In genomic region chr11:16917512-16917911, GRCm38 (mm10) we compare ENCODE assay signal across 33 mouse cellular contexts.
"Had no signal": no experiment of that assay in that cellular context is flagged by ENCODE, and none has a peak within 500 bp of the region (broad histone marks: within the 10 kb centered on the region; RNA-seq: fewer than 3 reads in every experiment).

No protein-coding gene starts in this region.

- H3K36me3 ChIP-seq: heart, embryonic 10.5 days; heart, embryonic 12.5 days; heart, embryonic 13.5 days; heart, embryonic 15.5 days; hindbrain, embryonic 12.5 days; hindbrain, embryonic 13.5 days; hindbrain, embryonic 15.5 days; intestine, embryonic 15.5 days; kidney, embryonic 15.5 days had no signal

- H3K4me1 ChIP-seq: heart, embryonic 10.5 days; heart, embryonic 12.5 days; heart, embryonic 15.5 days; hindbrain, embryonic 12.5 days; hindbrain, embryonic 13.5 days; hindbrain, embryonic 15.5 days; intestine, embryonic 15.5 days; kidney, embryonic 15.5 days had no signal

- H3K27ac ChIP-seq: heart, embryonic 10.5 days; heart, embryonic 13.5 days; heart, embryonic 15.5 days; hindbrain, embryonic 12.5 days; hindbrain, embryonic 13.5 days; hindbrain, embryonic 14.5 days; hindbrain, embryonic 15.5 days; hindbrain, postnatal 0 days; intestine, embryonic 15.5 days; kidney, embryonic 15.5 days; kidney, postnatal 0 days; layer of hippocampus, adult 2 months had no signal

- DNase-seq: heart, postnatal 10 days; heart, postnatal 14 days; heart, postnatal 36 days; heart, postnatal 4 days; kidney, adult 11 months; kidney, adult 18-20 months; kidney, adult 2 months; kidney, adult 8-10 months; kidney, adult 9 months; kidney, postnatal 10 days; kidney, postnatal 14 days; kidney, postnatal 25 days; kidney, postnatal 36 days; kidney, postnatal 4 days; layer of hippocampus, adult 9-11 months; layer of hippocampus, postnatal 36 days had no signal

- ATAC-seq: hindbrain, embryonic 16.5 days; hindbrain, postnatal 0 days; inflammation-experienced regulatory T-cells, adult 6 months; intestine, embryonic 15.5 days; intestine, embryonic 16.5 days; intestine, postnatal 0 days had no signal

- H3K9me3 ChIP-seq: heart, embryonic 10.5 days; heart, embryonic 12.5 days; heart, embryonic 13.5 days; heart, embryonic 15.5 days; hindbrain, embryonic 12.5 days; hindbrain, embryonic 13.5 days; hindbrain, embryonic 15.5 days; intestine, embryonic 15.5 days; kidney, embryonic 15.5 days had no signal

- H3K27me3 ChIP-seq: heart, embryonic 12.5 days; heart, embryonic 13.5 days; heart, embryonic 15.5 days; hindbrain, embryonic 12.5 days; hindbrain, embryonic 13.5 days; hindbrain, embryonic 15.5 days; intestine, embryonic 15.5 days; kidney, embryonic 15.5 days had no signal

- H3K4me3 ChIP-seq: heart, embryonic 10.5 days; heart, embryonic 12.5 days; heart, embryonic 13.5 days; heart, embryonic 15.5 days; hindbrain, embryonic 12.5 days; hindbrain, embryonic 13.5 days; hindbrain, embryonic 15.5 days; intestine, embryonic 15.5 days; kidney, embryonic 15.5 days; layer of hippocampus, adult 2 months had no signal
